Mouse (Mus musculus) olfactory bulb, adult 2 months (tissue): ENCODE measurements around the gene C1s2.

ENCODE experiments used
- CTCF ChIP-seq: fragments of 200-500 bp; IDR thresholded peaks from 2 replicates; pipeline ENCODE4 v1.5.1; 2012; ENCODE audit warnings: low read depth, mild to moderate bottlenecking, low read length, moderate library complexity; ENCODE audit not compliant: insufficient read depth
- POLR2A ChIP-seq: fragments of 200-500 bp; IDR thresholded peaks from 2 replicates; pipeline ENCODE4 v1.6.1; 2012; ENCODE audit warnings: mild to moderate bottlenecking, low read depth, low read length, moderate library complexity; ENCODE audit not compliant: insufficient read depth

- TF ChIP-seq CTCF (no peak), POLR2A (no peak)
Observed at GRCm38 (mm10) chr6:124672100-124672499, 36.2 kb upstream of the C1s2 start.
